Mouse (Mus musculus) lung, embryonic 14.5 days (tissue): ENCODE data around the gene Lrrc42. TPM values are rescaled to one million over a fixed set of nuclear protein-coding genes. Genes with fewer than 3 reads are reported as not detected.

ENCODE experiments used
- ATAC-seq: fragments of 200-750 bp; cut with Nextera tagmentation; 2 replicates; pipeline ENCODE4 v1.8.0; 2017; ENCODE audit warnings: mild to moderate bottlenecking, moderate TSS enrichment, moderate library complexity; ENCODE audit not compliant: insufficient read depth
- DNase-seq: peaks from one replicate; pipeline ENCODE4 v3.0.0-alpha.2; 2015
- H3K27ac ChIP-seq: fragments of 300-500 bp; sonication (generic); 2 replicates; pipeline ENCODE4 v1.5.1; 2014; ENCODE audit warnings: low read depth, mild to moderate bottlenecking, moderate library complexity
- H3K27me3 ChIP-seq: fragments of 300-500 bp; sonication (generic); 2 replicates; pipeline ENCODE4 v1.6.1; 2014; ENCODE audit warnings: low read length, control low read depth; ENCODE audit not compliant: insufficient read depth
- H3K36me3 ChIP-seq: fragments of 300-500 bp; sonication (generic); 2 replicates; pipeline ENCODE4 v1.6.1; 2014; ENCODE audit warnings: control low read depth; ENCODE audit not compliant: insufficient read depth
- H3K4me1 ChIP-seq: fragments of 300-500 bp; sonication (generic); 2 replicates; pipeline ENCODE4 v1.6.1; 2014; ENCODE audit warnings: antibody characterized with exemption, control low read depth; ENCODE audit not compliant: insufficient read depth
- H3K4me2 ChIP-seq: fragments of 300-500 bp; sonication (generic); 2 replicates; pipeline ENCODE4 v1.6.1; 2014; ENCODE audit warnings: mild to moderate bottlenecking
- H3K4me3 ChIP-seq: fragments of 300-500 bp; sonication (generic); 2 replicates; pipeline ENCODE4 v1.5.1; 2014; ENCODE audit warnings: low read depth, low read length
- H3K9ac ChIP-seq: fragments of 300-500 bp; sonication (generic); 2 replicates; pipeline ENCODE4 v1.6.1; 2014
- H3K9me3 ChIP-seq: fragments of 300-500 bp; sonication (generic); 2 replicates; pipeline ENCODE4 v1.6.1; 2016; ENCODE audit warnings: low read depth, low read length, control low read depth
- CTCF ChIP-seq: IDR thresholded peaks from 2 replicates; pipeline ENCODE4 v1.5.1; 2016; ENCODE audit warnings: antibody characterized with exemption, low read depth
- WGBS: fragments of 180-500 bp; shearing (Covaris S2); extraction: QIAGEN DNeasy Blood & Tissue Kit; methylation state at CpG from one replicate; pipeline ENCODE4 v1.1.7; 2014; 5-methylcytosine and 5-hydroxymethylcytosine counted together
- polyA plus RNA-seq: library from polyadenylated mRNA; unstranded; fragments of >200 nt; fragmentation: Nextera tagmentation; extraction: Ambion mirVana; gene quantifications from 2 replicates; pipeline ENCODE4 v1.2.1, GENCODE M21; 2014

Gene Lrrc42
- polyA plus RNA-seq, 1 experiment from 2014 or later, result 69.0 TPM

DNA sequence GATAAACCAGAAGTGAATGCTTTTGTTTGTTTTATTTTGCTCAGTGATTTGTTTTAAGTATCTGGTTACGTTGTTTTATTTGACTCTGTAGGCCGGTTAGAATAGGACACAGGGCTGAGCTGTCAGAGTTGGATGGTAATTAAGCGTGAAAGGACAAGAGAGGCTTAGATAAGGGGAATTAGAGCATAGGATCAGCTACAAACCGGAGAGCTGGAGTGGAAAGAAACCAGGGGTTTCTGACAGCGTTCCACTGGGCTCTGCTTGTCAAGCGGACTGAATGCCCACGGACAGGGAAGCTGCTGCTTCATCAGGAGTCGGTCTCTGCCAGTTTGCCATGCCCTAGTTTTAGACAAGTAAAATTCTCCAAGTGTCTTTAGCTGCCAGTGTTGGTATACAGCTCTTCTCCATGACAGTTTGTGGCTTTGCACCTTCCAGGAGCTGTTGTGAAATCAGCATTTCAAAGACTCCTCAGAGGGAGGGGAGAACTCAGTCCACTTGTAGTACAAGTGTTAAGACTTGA, 24.9 kb upstream of the Lrrc42 start:
- Histone ChIP-seq H3K9me3 (no peaks in the 10 kb centered on the region), H3K4me1 (no peaks in the 10 kb centered on the region), H3K27ac (no peak overlapping the region), H3K9ac (no peak overlapping the region), H3K36me3 (peaks cover 6% of the 10 kb centered on the region; the same call in 1 of the 2 replicates), H3K27me3 (no peaks in the 10 kb centered on the region), H3K4me3 (no peak overlapping the region), H3K4me2 (no peak overlapping the region)
- ATAC-seq (no peak), DNase-seq (no peak)
- no peak for TF ChIP-seq CTCF
- WGBS, result 20% methylated on average over 8 of the region's 8 CpGs

DNA sequence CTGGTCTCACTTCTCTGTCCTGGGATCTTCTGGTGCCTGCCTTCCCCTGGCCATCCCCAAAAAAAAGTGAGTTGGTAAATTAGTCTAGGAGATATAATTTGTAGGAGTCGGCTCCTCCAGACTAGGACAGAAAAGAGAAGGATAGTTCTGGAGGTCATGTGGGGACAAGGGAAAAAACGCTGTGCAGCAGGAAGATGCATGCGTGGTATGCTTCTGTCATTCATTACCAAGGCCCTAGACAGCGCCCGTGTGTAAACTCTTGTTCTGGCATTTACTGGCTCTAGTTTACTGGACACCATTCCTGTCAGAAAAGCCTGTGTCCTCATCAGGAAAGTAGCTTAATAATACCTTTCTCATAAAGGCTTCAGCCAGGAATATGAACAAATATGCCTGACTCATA, 21.2 kb upstream of the Lrrc42 start:
- no peak for ATAC-seq
- WGBS, result 69% methylated on average over 5 of the region's 5 CpGs
- TF ChIP-seq CTCF, result no peak

DNA sequence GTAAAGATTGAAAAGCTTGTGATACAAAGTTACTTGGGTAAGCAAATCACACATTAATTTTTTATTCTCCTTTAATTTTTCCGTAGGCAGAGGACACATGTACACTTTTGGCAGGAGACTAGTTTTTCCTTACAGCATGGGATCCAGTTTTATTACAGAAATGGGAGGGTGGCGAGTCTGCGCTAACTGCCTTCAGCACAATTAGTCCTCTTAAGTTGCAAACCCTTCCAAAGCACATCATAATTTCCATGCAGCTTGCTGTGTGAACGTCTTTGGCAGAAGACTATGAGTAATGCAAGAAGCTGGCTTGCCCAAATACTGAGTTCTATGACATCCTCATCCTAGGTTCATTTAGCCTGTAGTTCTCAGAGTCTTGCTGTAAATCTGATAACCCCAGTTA, 20.4 kb upstream of the Lrrc42 start:
- Histone ChIP-seq H3K4me3 (no peak overlapping the region), H3K4me2 (no peak overlapping the region), H3K27me3 (no peaks in the 10 kb centered on the region), H3K9me3 (no peaks in the 10 kb centered on the region), H3K9ac (no peak overlapping the region), H3K36me3 (peaks cover 4% of the 10 kb centered on the region; the same call in 1 of the 2 replicates), H3K27ac (no peak overlapping the region), H3K4me1 (no peaks in the 10 kb centered on the region)
- DNase-seq (no peak), ATAC-seq (no peak)
- 75% methylated on average over 4 of the region's 4 CpGs for WGBS
- no peak for TF ChIP-seq CTCF

More for the DNA sequence above, 21.2 kb upstream of the Lrrc42 start:
- no peaks in the 10 kb centered on the region for H3K4me1 ChIP-seq
- no peak overlapping the region for H3K9ac ChIP-seq
- peaks cover 4% of the 10 kb centered on the region; the same call in 1 of the 2 replicates for H3K36me3 ChIP-seq
- H3K27ac ChIP-seq, result no peak overlapping the region
- H3K27me3 ChIP-seq, result no peaks in the 10 kb centered on the region
- DNase-seq, result no peak
- no peaks in the 10 kb centered on the region for H3K9me3 ChIP-seq
- no peak overlapping the region for H3K4me3 ChIP-seq
- no peak overlapping the region for H3K4me2 ChIP-seq

DNA sequence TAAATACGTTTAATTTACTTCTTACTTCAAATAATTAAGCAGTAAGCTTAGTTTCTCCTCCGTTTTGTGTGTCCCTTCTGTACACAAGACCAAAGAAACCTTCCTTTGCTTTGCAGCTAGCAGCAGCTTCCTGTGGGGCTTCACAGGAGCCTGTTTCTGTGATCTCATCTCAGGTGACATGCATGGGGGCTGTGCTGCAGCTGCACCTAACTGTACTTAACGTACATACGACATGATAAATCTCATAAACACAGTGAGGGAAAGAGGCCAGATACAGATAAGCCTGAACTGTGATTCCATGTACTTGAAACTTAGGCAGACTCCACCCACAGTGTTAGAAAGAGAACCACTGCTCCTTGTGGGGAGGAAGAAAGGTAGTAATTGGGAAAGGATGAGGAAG, 6.7 kb upstream of the Lrrc42 start:
- 42% methylated on average over 4 of the region's 4 CpGs for WGBS

DNA sequence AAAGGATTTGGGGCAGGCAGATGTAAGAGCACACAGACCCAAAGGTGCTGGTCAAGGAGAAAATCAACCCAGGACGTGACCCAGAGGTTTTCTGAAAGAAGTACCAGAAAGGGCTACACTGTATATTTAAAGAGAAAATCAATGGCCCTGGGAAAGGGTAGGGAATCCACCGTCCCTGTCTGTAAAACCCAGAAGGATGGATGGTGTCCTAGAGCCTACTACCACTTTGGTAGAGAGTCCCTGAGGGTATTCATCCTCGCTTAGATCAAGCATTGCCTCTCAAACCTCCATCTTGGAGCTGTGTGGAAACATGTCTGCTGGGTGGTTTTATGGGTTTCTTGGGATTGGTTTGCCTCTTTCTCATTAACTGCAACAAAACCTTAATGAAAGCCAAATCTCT, 1.1 kb upstream of the Lrrc42 start:
- peak overlapping the region; percentile 75 for H3K27ac ChIP-seq
- peak overlapping the region; percentile 85 for H3K4me3 ChIP-seq
- H3K9ac ChIP-seq, result peak overlapping the region; percentile 79
- DNase-seq, result no peak
- no peak for TF ChIP-seq CTCF
- no peaks in the 10 kb centered on the region for H3K36me3 ChIP-seq
- H3K4me1 ChIP-seq, result no peaks in the 10 kb centered on the region; the same call in none of the 2 replicates
- 18% methylated on average over 3 of the region's 3 CpGs for WGBS
- no peaks in the 10 kb centered on the region for H3K27me3 ChIP-seq
- no peaks in the 10 kb centered on the region for H3K9me3 ChIP-seq
- ATAC-seq, result no peak
- H3K4me2 ChIP-seq, result peak overlapping the region; percentile 72

More for the DNA sequence above, 6.7 kb upstream of the Lrrc42 start:
- Histone ChIP-seq H3K4me3 (no peak overlapping the region), H3K36me3 (no peaks in the 10 kb centered on the region), H3K4me2 (no peak overlapping the region), H3K4me1 (no peaks in the 10 kb centered on the region), H3K9ac (no peak overlapping the region), H3K27me3 (no peaks in the 10 kb centered on the region), H3K9me3 (no peaks in the 10 kb centered on the region), H3K27ac (no peak overlapping the region)
- ATAC-seq, result no peak
- no peak for TF ChIP-seq CTCF
- no peak for DNase-seq

DNA sequence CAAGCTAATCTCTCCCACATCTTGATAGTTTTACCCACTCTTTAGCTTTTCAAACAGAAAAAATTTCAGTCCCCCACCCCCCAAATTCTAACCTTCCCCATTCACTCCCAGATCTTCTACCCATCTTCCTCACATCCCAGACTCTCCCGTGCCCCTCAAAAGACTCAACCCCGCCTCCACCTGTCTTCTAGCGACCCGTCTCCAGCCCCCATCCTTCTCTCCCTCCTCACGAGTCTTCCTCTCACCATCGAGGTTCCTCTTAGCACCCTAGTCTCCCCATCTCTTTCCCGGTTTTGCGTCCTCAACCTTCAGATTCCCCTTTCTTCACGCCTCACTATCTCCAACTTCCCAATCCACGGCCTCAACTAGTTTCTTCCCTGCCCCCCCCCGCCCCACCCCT, 810 bp downstream of the Lrrc42 start:
- Histone ChIP-seq H3K4me2 (peak overlapping the region; percentile 72), H3K27me3 (no peaks in the 10 kb centered on the region), H3K27ac (peak overlapping the region; percentile 79; the same call in 1 of the 2 replicates), H3K9me3 (no peaks in the 10 kb centered on the region), H3K36me3 (no peaks in the 10 kb centered on the region), H3K4me3 (peak overlapping the region; percentile 85), H3K4me1 (no peaks in the 10 kb centered on the region; the same call in none of the 2 replicates), H3K9ac (peak overlapping the region; percentile 67)
- WGBS, result 1% methylated on average over 11 of the region's 11 CpGs
- ATAC-seq, result no peak
- no peak for TF ChIP-seq CTCF
- no peak for DNase-seq

DNA sequence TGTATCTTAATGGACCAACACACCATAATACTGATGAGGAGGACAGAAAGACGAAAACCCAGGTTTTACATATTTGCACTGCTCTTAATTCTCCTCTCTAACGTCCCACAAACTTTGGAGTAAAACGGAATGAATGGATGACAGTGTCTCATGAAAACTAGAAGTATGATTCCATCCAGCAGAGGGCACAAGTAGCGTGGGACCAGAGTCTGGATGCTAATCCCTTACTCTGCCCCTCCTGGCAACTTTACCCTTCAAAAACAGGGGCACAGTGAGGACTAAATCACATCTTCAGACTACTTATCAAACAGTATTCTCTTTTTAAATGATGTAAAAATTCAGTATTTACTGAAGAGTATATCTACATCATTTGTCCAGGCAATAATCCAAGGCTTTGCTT, 2.8 kb downstream of the Lrrc42 start:
- H3K27ac ChIP-seq, result no peak overlapping the region
- peaks cover 3% of the 10 kb centered on the region for H3K4me1 ChIP-seq
- 15% methylated on average over 4 of the region's 4 CpGs for WGBS
- no peak for ATAC-seq
- H3K36me3 ChIP-seq, result no peaks in the 10 kb centered on the region
- H3K27me3 ChIP-seq, result no peaks in the 10 kb centered on the region
- H3K4me3 ChIP-seq, result no peak overlapping the region
- no peak overlapping the region for H3K4me2 ChIP-seq
- peak; percentile 80 for TF ChIP-seq CTCF
- no peak overlapping the region for H3K9ac ChIP-seq
- DNase-seq, result peak; percentile 85
- no peaks in the 10 kb centered on the region for H3K9me3 ChIP-seq

DNA sequence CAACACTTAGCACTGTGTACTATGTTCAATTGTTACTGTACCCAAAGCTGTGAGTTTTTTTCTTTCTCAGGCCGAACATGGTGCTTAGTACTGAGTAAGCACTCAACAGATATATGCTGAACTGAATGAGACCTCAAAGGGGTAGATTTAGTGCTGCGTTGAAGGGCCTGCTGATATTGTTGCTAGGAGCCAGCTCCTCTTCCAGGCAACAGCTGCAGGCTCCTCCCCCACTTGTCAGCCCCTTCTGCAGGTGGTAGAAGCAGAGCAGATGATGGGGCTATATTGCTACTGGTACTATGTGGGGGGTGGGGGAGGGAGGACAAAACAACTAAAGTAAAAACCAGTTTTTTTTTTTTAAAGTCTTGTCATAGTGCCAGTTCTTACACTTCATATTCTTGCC, 3.9 kb downstream of the Lrrc42 start:
- DNase-seq, result peak; percentile 34
- Histone ChIP-seq H3K4me2 (no peak overlapping the region), H3K27me3 (no peaks in the 10 kb centered on the region), H3K36me3 (no peaks in the 10 kb centered on the region), H3K4me3 (no peak overlapping the region), H3K9me3 (no peaks in the 10 kb centered on the region), H3K9ac (no peak overlapping the region), H3K27ac (no peak overlapping the region), H3K4me1 (peaks cover 7% of the 10 kb centered on the region)
- 27% methylated on average over 2 of the region's 2 CpGs for WGBS
- TF ChIP-seq CTCF, result no peak
- ATAC-seq, result no peak
